Mouse (Mus musculus): Measurements from ENCODE around the gene Slc4a3.

Gene Slc4a3

GRCm38 (mm10) chr1:75521321-75522031, 24.6 kb upstream of the Slc4a3 start, which contains the start of gene Stk11ip:
Gene Stk11ip, plus strand, starts transcription at chr1:75521529.
- peak; percentile 98 for DNase-seq (ENCODE audit: low spot score)

- DNase-seq (ENCODE audit: low spot score), result no peak
These were observed 21.4 kb upstream of the Slc4a3 start for GRCm38 (mm10) chr1:75524679-75525078.

GRCm38 (mm10) chr1:75530546-75530945, 15.5 kb upstream of the Slc4a3 start:
- no peak for DNase-seq (ENCODE audit: low spot score)

GRCm38 (mm10) chr1:75532280-75533172, 13.5 kb upstream of the Slc4a3 start:
- DNase-seq (ENCODE audit: low spot score), result no peak

- no peak for DNase-seq (ENCODE audit: low spot score)
These were observed 12.5 kb upstream of the Slc4a3 start for GRCm38 (mm10) chr1:75533325-75534252.

- no peak for DNase-seq (ENCODE audit: low spot score)
These were observed 8.5 kb upstream of the Slc4a3 start for GRCm38 (mm10) chr1:75537587-75537986.

GRCm38 (mm10) chr1:75538597-75539190, 7.4 kb upstream of the Slc4a3 start:
- DNase-seq (ENCODE audit: low spot score), result no peak

GRCm38 (mm10) chr1:75541496-75541895, 4.6 kb upstream of the Slc4a3 start:
- DNase-seq (ENCODE audit: low spot score), result no peak

GRCm38 (mm10) chr1:75544351-75544750, 1.7 kb upstream of the Slc4a3 start:
- no peak for DNase-seq (ENCODE audit: low spot score)

GRCm38 (mm10) chr1:75547351-75547750, 1.3 kb downstream of the Slc4a3 start:
- no peak for DNase-seq (ENCODE audit: low spot score)

- no peak for DNase-seq (ENCODE audit: low spot score)
These were observed 2.0 kb downstream of the Slc4a3 start for GRCm38 (mm10) chr1:75548083-75548482.

GRCm38 (mm10) chr1:75548871-75549270, 2.8 kb downstream of the Slc4a3 start:
- DNase-seq (ENCODE audit: low spot score), result no peak

GRCm38 (mm10) chr1:75549289-75550279, 3.5 kb downstream of the Slc4a3 start:
- DNase-seq (ENCODE audit: low spot score), result no peak

- DNase-seq (ENCODE audit: low spot score), result no peak
These were observed 4.5 kb downstream of the Slc4a3 start for GRCm38 (mm10) chr1:75550586-75550985.

- no peak for DNase-seq (ENCODE audit: low spot score)
These were observed 9.6 kb downstream of the Slc4a3 start for GRCm38 (mm10) chr1:75555680-75556079.

GRCm38 (mm10) chr1:75556143-75556781, 10.2 kb downstream of the Slc4a3 start:
- no peak for DNase-seq (ENCODE audit: low spot score)

GRCm38 (mm10) chr1:75557041-75557440, 11.0 kb downstream of the Slc4a3 start:
- DNase-seq (ENCODE audit: low spot score), result no peak

- no peak for DNase-seq (ENCODE audit: low spot score)
These were observed 12.5 kb downstream of the Slc4a3 start for GRCm38 (mm10) chr1:75558388-75559178.

Measured in embryo, embryonic 10 days (tissue).